Mouse (Mus musculus): ENCODE measurements around the gene Rab3b. TPM values are rescaled to one million over a fixed set of nuclear protein-coding genes. Genes with fewer than 3 reads are reported as not detected.
A peak's percentile ranks its signal among the peaks of the same experiment; 100 is the strongest.

Gene Rab3b
- polyA plus RNA-seq, 1 experiment from 2014 or later = 6.3 TPM

GRCm38 (mm10) chr4:108976458-108977071 is 97.7 kb downstream of the Rab3b start:
- Histone ChIP-seq H3K36me3 (ENCODE audit: insufficient read depth) (no peaks in the 10 kb centered on the region), H3K9me3 (ENCODE audit: low read depth, low read length) (no peaks in the 10 kb centered on the region), H3K27ac (ENCODE audit: low read depth) (no peak overlapping the region), H3K4me3 (ENCODE audit: low read depth, low read length) (no peak overlapping the region), H3K9ac (no peak overlapping the region), H3K4me2 (no peak overlapping the region), H3K27me3 (ENCODE audit: insufficient read depth, low read length) (no peaks in the 10 kb centered on the region), H3K4me1 (ENCODE audit: insufficient read depth) (no peaks in the 10 kb centered on the region)
- peak; percentile 49; the same call in 1 of the 2 replicates for ATAC-seq (ENCODE audit: insufficient read depth)
- 42% methylated on average over 6 of the region's 6 CpGs for WGBS
- peak; percentile 82 for TF ChIP-seq CTCF (IDR thresholded peaks at IDR 0.05; ENCODE audit: low read depth)
- DNase-seq = peak; percentile 86

- 82% methylated on average over 1 of the region's 1 CpGs for WGBS
- no peak overlapping the region for H3K4me2 ChIP-seq
- no peak for ATAC-seq (ENCODE audit: insufficient read depth)
Measured at GRCm38 (mm10) chr4:108986833-108987472, 108.1 kb downstream of the Rab3b start.

DNA sequence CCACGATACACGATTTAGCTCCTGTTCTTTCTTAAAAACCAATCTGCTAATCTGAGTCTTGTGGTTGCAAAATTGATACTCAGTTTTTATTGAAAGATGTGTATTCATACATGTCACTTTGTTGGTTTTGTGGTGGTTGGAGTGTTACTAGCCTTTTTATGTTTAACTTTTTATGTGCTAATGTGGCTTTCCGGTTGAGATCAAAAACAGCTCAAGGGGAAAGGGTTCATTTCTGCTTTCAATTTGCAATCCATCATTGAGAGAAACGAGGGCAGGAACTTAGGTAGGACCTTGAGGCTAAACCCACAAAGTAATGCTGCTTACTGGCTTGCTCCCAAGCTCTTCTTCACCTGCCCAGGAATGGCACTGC is 108.6 kb downstream of the Rab3b start:
- Histone ChIP-seq H3K27ac (ENCODE audit: low read depth) (no peak overlapping the region), H3K9me3 (ENCODE audit: low read depth, low read length) (no peaks in the 10 kb centered on the region), H3K4me2 (no peak overlapping the region), H3K36me3 (ENCODE audit: insufficient read depth) (no peaks in the 10 kb centered on the region), H3K4me1 (ENCODE audit: insufficient read depth) (no peaks in the 10 kb centered on the region), H3K27me3 (ENCODE audit: insufficient read depth, low read length) (no peaks in the 10 kb centered on the region), H3K9ac (no peak overlapping the region), H3K4me3 (ENCODE audit: low read depth, low read length) (no peak overlapping the region)
- 63% methylated on average over 4 of the region's 4 CpGs for WGBS
- DNase-seq (no peak), ATAC-seq (ENCODE audit: insufficient read depth) (no peak)
- TF ChIP-seq CTCF (IDR thresholded peaks at IDR 0.05; ENCODE audit: low read depth) = no peak

More at GRCm38 (mm10) chr4:108986833-108987472, 108.1 kb downstream of the Rab3b start:
- Histone ChIP-seq H3K9me3 (ENCODE audit: low read depth, low read length) (no peaks in the 10 kb centered on the region), H3K4me1 (ENCODE audit: insufficient read depth) (no peaks in the 10 kb centered on the region), H3K9ac (no peak overlapping the region), H3K36me3 (ENCODE audit: insufficient read depth) (no peaks in the 10 kb centered on the region), H3K4me3 (ENCODE audit: low read depth, low read length) (no peak overlapping the region), H3K27me3 (ENCODE audit: insufficient read depth, low read length) (no peaks in the 10 kb centered on the region), H3K27ac (ENCODE audit: low read depth) (no peak overlapping the region)
- DNase-seq = no peak
- TF ChIP-seq CTCF (IDR thresholded peaks at IDR 0.05; ENCODE audit: low read depth) = no peak

GRCm38 (mm10) chr4:108989430-108989829 is 110.6 kb downstream of the Rab3b start:
- ATAC-seq (ENCODE audit: insufficient read depth) = no peak
- no peak overlapping the region for H3K4me2 ChIP-seq
- H3K27ac ChIP-seq (ENCODE audit: low read depth) = no peak overlapping the region
- H3K9me3 ChIP-seq (ENCODE audit: low read depth, low read length) = no peaks in the 10 kb centered on the region
- no peaks in the 10 kb centered on the region for H3K27me3 ChIP-seq (ENCODE audit: insufficient read depth, low read length)
- no peak for DNase-seq
- no peaks in the 10 kb centered on the region for H3K4me1 ChIP-seq (ENCODE audit: insufficient read depth)
- no peak overlapping the region for H3K9ac ChIP-seq
- no peak overlapping the region for H3K4me3 ChIP-seq (ENCODE audit: low read depth, low read length)
- 38% methylated on average over 2 of the region's 2 CpGs for WGBS
- TF ChIP-seq CTCF (IDR thresholded peaks at IDR 0.05; ENCODE audit: low read depth) = no peak
- H3K36me3 ChIP-seq (ENCODE audit: insufficient read depth) = no peaks in the 10 kb centered on the region

- Histone ChIP-seq H3K4me1 (ENCODE audit: insufficient read depth) (no peaks in the 10 kb centered on the region), H3K9ac (no peak overlapping the region), H3K27ac (ENCODE audit: low read depth) (no peak overlapping the region), H3K9me3 (ENCODE audit: low read depth, low read length) (no peaks in the 10 kb centered on the region), H3K4me2 (no peak overlapping the region), H3K36me3 (ENCODE audit: insufficient read depth) (no peaks in the 10 kb centered on the region), H3K4me3 (ENCODE audit: low read depth, low read length) (no peak overlapping the region), H3K27me3 (ENCODE audit: insufficient read depth, low read length) (no peaks in the 10 kb centered on the region)
- no peak for TF ChIP-seq CTCF (IDR thresholded peaks at IDR 0.05; ENCODE audit: low read depth)
- DNase-seq (no peak), ATAC-seq (ENCODE audit: insufficient read depth) (no peak)
Measured at GRCm38 (mm10) chr4:108990032-108990431, 111.2 kb downstream of the Rab3b start.

DNA sequence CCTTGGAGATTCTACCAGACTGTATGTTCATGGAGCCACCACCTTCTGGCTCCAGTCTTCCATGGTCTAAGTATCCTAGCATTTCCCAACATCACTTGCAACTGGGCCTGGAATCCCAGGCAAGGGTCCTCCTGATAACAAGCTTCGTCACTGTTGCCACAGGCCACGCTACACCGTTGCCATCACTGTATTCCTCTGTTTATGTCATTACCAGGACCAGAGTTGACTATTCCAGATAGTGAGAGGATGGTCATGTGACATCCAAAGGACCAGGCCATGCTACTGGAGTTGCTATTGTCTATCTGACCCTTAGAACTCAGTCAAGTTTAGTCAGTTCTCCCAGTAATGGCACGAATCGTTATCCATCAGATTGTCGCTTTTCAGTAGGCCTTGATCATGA is 111.7 kb downstream of the Rab3b start:
- WGBS = 86% methylated on average over 6 of the region's 6 CpGs
- TF ChIP-seq CTCF (IDR thresholded peaks at IDR 0.05; ENCODE audit: low read depth) = no peak
- no peaks in the 10 kb centered on the region for H3K27me3 ChIP-seq (ENCODE audit: insufficient read depth, low read length)

DNA sequence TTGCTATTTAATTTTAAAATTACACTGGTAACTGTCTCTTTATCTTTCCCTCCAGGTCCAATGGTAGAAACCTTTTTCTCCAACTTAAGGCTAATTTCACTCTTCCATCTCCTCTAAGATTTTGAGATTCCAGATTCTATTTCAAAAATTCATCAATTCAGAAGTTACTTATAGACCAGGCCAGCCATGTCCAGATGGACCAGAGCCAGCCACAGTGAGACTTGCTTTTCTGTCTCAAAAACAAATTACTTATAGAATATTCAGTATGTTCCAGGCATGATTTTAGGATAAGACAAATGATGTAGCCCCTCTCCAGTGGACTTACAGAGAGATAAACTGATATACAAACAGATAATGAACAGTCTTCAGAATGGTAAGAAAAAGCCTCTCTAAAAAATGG is 112.9 kb downstream of the Rab3b start:
- no peak for TF ChIP-seq CTCF (IDR thresholded peaks at IDR 0.05; ENCODE audit: low read depth)
- no peak overlapping the region for H3K9ac ChIP-seq
- no peak for ATAC-seq (ENCODE audit: insufficient read depth)

More for the DNA sequence above, 111.7 kb downstream of the Rab3b start:
- no peaks in the 10 kb centered on the region for H3K36me3 ChIP-seq (ENCODE audit: insufficient read depth)
- no peaks in the 10 kb centered on the region for H3K9me3 ChIP-seq (ENCODE audit: low read depth, low read length)
- no peak overlapping the region for H3K4me2 ChIP-seq
- ATAC-seq (ENCODE audit: insufficient read depth) (no peak), DNase-seq (no peak)
- no peak overlapping the region for H3K27ac ChIP-seq (ENCODE audit: low read depth)
- no peak overlapping the region for H3K9ac ChIP-seq
- H3K4me1 ChIP-seq (ENCODE audit: insufficient read depth) = no peaks in the 10 kb centered on the region
- no peak overlapping the region for H3K4me3 ChIP-seq (ENCODE audit: low read depth, low read length)

More for the DNA sequence above, 112.9 kb downstream of the Rab3b start:
- Histone ChIP-seq H3K9me3 (ENCODE audit: low read depth, low read length) (no peaks in the 10 kb centered on the region), H3K4me3 (ENCODE audit: low read depth, low read length) (no peak overlapping the region), H3K36me3 (ENCODE audit: insufficient read depth) (no peaks in the 10 kb centered on the region), H3K4me2 (no peak overlapping the region), H3K27ac (ENCODE audit: low read depth) (no peak overlapping the region), H3K27me3 (ENCODE audit: insufficient read depth, low read length) (no peaks in the 10 kb centered on the region), H3K4me1 (ENCODE audit: insufficient read depth) (no peaks in the 10 kb centered on the region)
- DNase-seq = no peak

Other genes with a start within 250 kb of the Rab3b start
- gene 3110021N24Rik, start 159.4 kb upstream of the Rab3b start, polyA plus RNA-seq (2014; fragmentation: Nextera tagmentation; extraction: Ambion mirVana) = 2.2 and 3.1 TPM in 2 replicates
- 5.2 and 5.5 TPM in 2 replicates for gene Zfyve9, start 98.3 kb upstream of the Rab3b start, polyA plus RNA-seq (2014; fragmentation: Nextera tagmentation; extraction: Ambion mirVana)
- gene Btf3l4, start 45.4 kb upstream of the Rab3b start, polyA plus RNA-seq (2014; fragmentation: Nextera tagmentation; extraction: Ambion mirVana) = 167 and 176 TPM in 2 replicates
- 129 and 131 TPM in 2 replicates for gene Txndc12, start 44.5 kb upstream of the Rab3b start, polyA plus RNA-seq (2014; fragmentation: Nextera tagmentation; extraction: Ambion mirVana)
- 57.4 and 62.8 TPM in 2 replicates for gene Kti12, start 31.3 kb upstream of the Rab3b start, polyA plus RNA-seq (2014; fragmentation: Nextera tagmentation; extraction: Ambion mirVana)
- 1.2 and 1.3 TPM in 2 replicates for gene A730015C16Rik, start 30.4 kb upstream of the Rab3b start, polyA plus RNA-seq (2014; fragmentation: Nextera tagmentation; extraction: Ambion mirVana)
- gene Nrd1, start 121.6 kb downstream of the Rab3b start, polyA plus RNA-seq (2014; fragmentation: Nextera tagmentation; extraction: Ambion mirVana) = 49.6 and 51.4 TPM in 2 replicates